Mouse (Mus musculus) stomach, postnatal 0 days (tissue): ENCODE measurements around the gene Elf2. TPM values are rescaled to one million over a fixed set of nuclear protein-coding genes. Genes with fewer than 3 reads are reported as not detected.

Source experiments
- ATAC-seq: fragments of 200-750 bp; cut with Nextera tagmentation; 2 replicates; pipeline ENCODE4 v1.8.0; 2017; ENCODE audit not compliant: low FRiP score, low TSS enrichment
- DNase-seq: peaks from one replicate; pipeline ENCODE4 v3.0.0-alpha.2; 2016; ENCODE audit warnings: low spot score
- H3K27ac ChIP-seq: fragments of 300-500 bp; sonication (generic); replicated peaks from 2 replicates; pipeline ENCODE4 v1.5.1; 2014; ENCODE audit warnings: mild to moderate bottlenecking, control low read depth
- H3K27me3 ChIP-seq: fragments of 300-500 bp; sonication (generic); 2 replicates; pipeline ENCODE4 v1.6.1; 2014; ENCODE audit warnings: low read length; ENCODE audit not compliant: control insufficient read depth, insufficient read depth
- H3K36me3 ChIP-seq: fragments of 300-500 bp; sonication (generic); 2 replicates; pipeline ENCODE4 v1.6.1; 2014; ENCODE audit warnings: low read length, mixed read lengths; ENCODE audit not compliant: control insufficient read depth, insufficient read depth
- H3K4me1 ChIP-seq: fragments of 300-500 bp; sonication (generic); replicated peaks from 2 replicates; pipeline ENCODE4 v1.6.1; 2014; ENCODE audit warnings: antibody characterized with exemption; ENCODE audit not compliant: control insufficient read depth, insufficient read depth
- H3K4me2 ChIP-seq: fragments of 300-500 bp; sonication (generic); replicated peaks from 2 replicates; pipeline ENCODE4 v1.6.1; 2014; ENCODE audit warnings: low read depth, mild to moderate bottlenecking, control low read depth, moderate library complexity
- H3K4me3 ChIP-seq: fragments of 300-500 bp; sonication (generic); 2 replicates; pipeline ENCODE4 v1.5.1; 2014; ENCODE audit warnings: low read depth, low read length, control low read depth
- H3K9ac ChIP-seq: fragments of 300-500 bp; sonication (generic); 2 replicates; pipeline ENCODE4 v1.6.1; 2014; ENCODE audit warnings: mild to moderate bottlenecking, low read length, control low read depth, mixed read lengths
- H3K9me3 ChIP-seq: fragments of 300-500 bp; sonication (generic); 2 replicates; pipeline ENCODE4 v1.6.1; 2016; ENCODE audit warnings: low read length; ENCODE audit not compliant: control insufficient read depth
- CTCF ChIP-seq: IDR thresholded peaks from 2 replicates; pipeline ENCODE4 v1.5.1; 2016; ENCODE audit warnings: antibody characterized with exemption, low read depth, mild to moderate bottlenecking, moderate library complexity
- EP300 ChIP-seq: optimal IDR thresholded peaks from 2 replicates; pipeline ENCODE3; 2016; ENCODE audit warnings: antibody characterized with exemption
- WGBS: fragments of 180-500 bp; shearing (Covaris S2); extraction: QIAGEN DNeasy Blood & Tissue Kit; methylation state at CpG from one replicate; pipeline ENCODE4 v1.1.7; 2014; 5-methylcytosine and 5-hydroxymethylcytosine counted together
- polyA plus RNA-seq: library from polyadenylated mRNA; unstranded; fragments of >200 nt; fragmentation: Nextera tagmentation; extraction: Ambion mirVana; gene quantifications from 2 replicates; pipeline ENCODE4 v1.2.1, GENCODE M21; 2015

Gene Elf2
- polyA plus RNA-seq, 1 experiment from 2014 or later: 36.3 TPM

DNA sequence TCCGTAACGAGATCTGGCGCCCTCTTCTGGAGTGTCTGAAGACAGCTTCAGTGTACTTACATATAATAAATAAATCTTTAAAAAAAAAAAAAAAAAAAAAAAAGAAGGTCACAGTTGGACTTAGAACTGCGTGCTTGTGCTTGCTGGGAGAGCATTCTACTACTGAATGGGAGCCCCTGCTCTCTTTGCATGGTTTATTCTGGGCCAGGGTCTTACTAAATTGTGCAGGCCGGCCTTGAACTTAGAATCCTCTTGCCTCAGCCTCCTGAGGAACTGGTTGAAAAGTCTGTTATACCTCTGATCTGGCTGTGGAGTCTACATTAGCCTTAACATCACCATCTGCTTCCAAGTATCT is 40.2 kb upstream of the Elf2 start:
- no peaks in the 10 kb centered on the region for H3K9me3 ChIP-seq
- H3K9ac ChIP-seq: no peak overlapping the region
- DNase-seq (no peak), ATAC-seq (no peak)
- H3K4me3 ChIP-seq: no peak overlapping the region
- H3K36me3 ChIP-seq: no peaks in the 10 kb centered on the region
- whole genome bisulfite sequencing: 71% methylated on average over 2 of the region's 5 CpGs
- no peak overlapping the region for H3K4me2 ChIP-seq
- no peaks in the 10 kb centered on the region for H3K4me1 ChIP-seq
- H3K27ac ChIP-seq: no peak overlapping the region
- TF ChIP-seq EP300: no peak
- TF ChIP-seq CTCF: no peak
- H3K27me3 ChIP-seq: no peaks in the 10 kb centered on the region

GRCm38 (mm10) chr3:51379786-51380659 is 39.6 kb upstream of the Elf2 start:
- H3K4me1 ChIP-seq: no peaks in the 10 kb centered on the region
- H3K4me2 ChIP-seq: no peak overlapping the region
- H3K9ac ChIP-seq: no peak overlapping the region
- 79% methylated on average over 5 of the region's 5 CpGs for WGBS
- no peaks in the 10 kb centered on the region for H3K36me3 ChIP-seq
- no peak for DNase-seq
- ATAC-seq: no peak
- no peak for TF ChIP-seq CTCF
- no peak for TF ChIP-seq EP300
- H3K4me3 ChIP-seq: no peak overlapping the region
- H3K9me3 ChIP-seq: no peaks in the 10 kb centered on the region
- H3K27me3 ChIP-seq: no peaks in the 10 kb centered on the region
- no peak overlapping the region for H3K27ac ChIP-seq

DNA sequence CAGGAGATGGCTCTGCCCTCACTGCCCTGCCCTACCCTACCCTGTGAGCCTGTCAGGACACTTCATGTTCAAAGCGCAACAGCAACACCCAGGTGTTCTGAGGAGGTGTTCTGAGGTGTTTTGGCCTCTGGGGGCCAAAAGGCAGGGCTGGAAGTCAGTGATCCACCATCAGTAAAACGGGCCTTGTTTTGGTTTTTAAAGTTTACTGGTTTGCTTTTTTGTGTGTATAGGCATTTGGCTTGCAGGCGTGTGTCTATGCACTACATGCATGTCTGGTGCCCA is 38.1 kb upstream of the Elf2 start:
- Histone ChIP-seq H3K9me3 (no peaks in the 10 kb centered on the region), H3K27me3 (no peaks in the 10 kb centered on the region), H3K27ac (no peak overlapping the region), H3K9ac (no peak overlapping the region), H3K4me1 (no peaks in the 10 kb centered on the region), H3K4me3 (no peak overlapping the region), H3K36me3 (no peaks in the 10 kb centered on the region), H3K4me2 (peak overlapping the region; percentile 58)
- WGBS: 75% methylated on average over 3 of the region's 3 CpGs
- DNase-seq: no peak
- TF ChIP-seq EP300 (no peak), CTCF (no peak)
- no peak for ATAC-seq

DNA sequence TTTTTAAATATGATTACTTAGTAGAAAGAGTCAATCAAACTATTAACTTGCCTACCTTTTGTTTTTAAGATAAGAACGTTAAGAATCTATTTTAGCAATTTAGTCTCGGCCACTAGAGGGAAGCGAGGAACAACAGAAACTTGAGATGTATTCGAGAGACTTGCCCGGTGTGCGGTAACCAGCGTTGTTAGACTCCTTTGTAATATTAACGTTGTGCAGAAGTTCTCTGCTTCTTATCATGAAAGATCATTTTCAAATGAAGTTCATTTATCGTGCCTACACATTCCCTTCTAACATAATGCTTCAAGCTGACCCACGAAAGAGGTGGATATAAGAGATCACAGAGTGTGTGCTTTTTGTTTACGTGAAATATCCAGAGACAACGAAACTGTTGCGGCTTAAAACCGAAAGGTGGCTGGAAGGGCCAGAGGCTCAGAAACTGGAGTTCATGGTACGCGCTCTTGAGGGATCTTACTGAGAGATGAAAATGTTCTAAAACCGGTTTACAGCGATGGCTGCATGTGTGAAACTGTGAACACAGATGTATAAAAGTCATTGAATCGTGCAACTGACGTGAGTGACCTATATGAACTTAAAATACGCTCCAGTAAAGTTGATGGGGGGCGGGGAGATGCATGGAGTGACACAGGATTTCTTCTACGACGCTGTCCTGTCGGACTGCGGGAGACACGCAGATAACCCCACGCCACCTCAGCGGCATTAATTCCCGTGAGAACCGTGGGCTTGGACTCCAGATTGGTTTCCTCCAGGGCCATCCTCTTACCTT is 37.6 kb upstream of the Elf2 start:
- ATAC-seq (peak; percentile 10; the same call in 1 of the 2 replicates), DNase-seq (peak; percentile 34)
- Histone ChIP-seq H3K27me3 (no peaks in the 10 kb centered on the region), H3K36me3 (no peaks in the 10 kb centered on the region), H3K27ac (no peak overlapping the region), H3K4me3 (peak overlapping the region; percentile 41), H3K9ac (peak overlapping the region; percentile 52; the same call in 1 of the 2 replicates), H3K4me1 (no peaks in the 10 kb centered on the region), H3K9me3 (no peaks in the 10 kb centered on the region), H3K4me2 (peak overlapping the region; percentile 58)
- 25% methylated on average over 31 of the region's 31 CpGs for WGBS
- TF ChIP-seq CTCF (peak; percentile 78), EP300 (no peak)

- no peak overlapping the region for H3K4me2 ChIP-seq
- no peak overlapping the region for H3K9ac ChIP-seq
- ATAC-seq (no peak), DNase-seq (peak; percentile 45)
- no peak overlapping the region for H3K27ac ChIP-seq
- H3K4me1 ChIP-seq: no peaks in the 10 kb centered on the region
- no peak overlapping the region for H3K4me3 ChIP-seq
- no peaks in the 10 kb centered on the region for H3K9me3 ChIP-seq
- 77% methylated on average over 19 of the region's 19 CpGs for WGBS
- H3K36me3 ChIP-seq: no peaks in the 10 kb centered on the region
- H3K27me3 ChIP-seq: no peaks in the 10 kb centered on the region
- TF ChIP-seq CTCF (peak; percentile 78), EP300 (no peak)
Observed at GRCm38 (mm10) chr3:51375307-51376265, 35.1 kb upstream of the Elf2 start.
